Mouse (Mus musculus): ENCODE measurements around the gene 1700001L19Rik.

DNA sequence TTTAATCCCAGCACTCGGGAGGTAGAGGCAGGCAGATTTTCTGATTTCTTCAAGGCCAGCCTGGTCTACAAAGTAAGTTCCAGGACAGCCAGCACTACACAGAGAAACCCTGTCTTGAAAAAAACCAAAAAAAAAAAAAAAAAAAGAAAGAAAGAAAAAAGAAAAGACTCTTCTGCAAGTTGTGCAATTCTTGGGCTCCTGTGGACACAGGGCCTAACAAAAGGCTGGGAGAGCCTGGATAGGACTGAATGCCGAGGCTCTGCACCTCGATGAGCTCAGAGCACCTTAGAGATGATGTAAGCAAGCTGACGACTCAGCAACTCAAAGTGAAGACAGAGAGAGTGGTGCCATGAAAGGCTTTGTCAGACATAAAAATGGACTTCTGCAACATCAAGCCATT, 22.8 kb upstream of the 1700001L19Rik start:
- TF ChIP-seq TAL1 (IDR thresholded peaks at IDR 0.05; ENCODE audit: low read length) (no peak), GATA1 (IDR thresholded peaks at IDR 0.05; ENCODE audit: low read length) (no peak)

Data from erythroblast, embryonic 14.5 days (primary cell).